Mouse (Mus musculus) right cerebral cortex, postnatal 25 days (tissue): Measurements from ENCODE around the gene Cryba1.
A peak's percentile ranks its signal among the peaks of the same experiment; 100 is the strongest.
"Not testable (repeated sequence)": the region's sequence is repeated elsewhere in the genome, so short reads cannot be mapped to it uniquely, and the experiment has no call there.

Experiments
- DNase-seq: peaks from one replicate; pipeline ENCODE4 v3.0.0; 2022

Gene Cryba1

GRCm38 (mm10) chr11:77725183-77725582 lies at the start of gene Cryba1:
Cryba1 (minus strand) TSS chr11:77725283.
- no peak for DNase-seq

- DNase-seq: no peak
These were observed 47.0 kb upstream of the Cryba1 start for GRCm38 (mm10) chr11:77771879-77772713.

- no peak for DNase-seq
These were observed 45.3 kb upstream of the Cryba1 start for GRCm38 (mm10) chr11:77770346-77770745.

- DNase-seq: no peak
These were observed 44.4 kb upstream of the Cryba1 start for GRCm38 (mm10) chr11:77769496-77769895.

- DNase-seq: peak; percentile 58
These were observed 41.4 kb upstream of the Cryba1 start for GRCm38 (mm10) chr11:77766351-77767001.

- DNase-seq: no peak
These were observed 40.3 kb upstream of the Cryba1 start for GRCm38 (mm10) chr11:77765459-77765777.

GRCm38 (mm10) chr11:77764694-77765458 lies 39.8 kb upstream of the Cryba1 start:
- peak; percentile 57 for DNase-seq

GRCm38 (mm10) chr11:77763673-77764340 lies 38.7 kb upstream of the Cryba1 start:
- peak; percentile 58 for DNase-seq

- peak; percentile 86 for DNase-seq
These were observed 37.9 kb upstream of the Cryba1 start, which contains the start of gene Myo18a for GRCm38 (mm10) chr11:77762783-77763672. Myo18a (plus strand) TSS chr11:77763246.

- no peak for DNase-seq
These were observed 34.9 kb upstream of the Cryba1 start for GRCm38 (mm10) chr11:77760031-77760430.

GRCm38 (mm10) chr11:77753469-77753868 lies 28.4 kb upstream of the Cryba1 start:
- DNase-seq: no peak

- no peak for DNase-seq
These were observed 27.4 kb upstream of the Cryba1 start for GRCm38 (mm10) chr11:77752525-77752924.

- DNase-seq: no peak
These were observed 23.9 kb upstream of the Cryba1 start for GRCm38 (mm10) chr11:77748996-77749395.

GRCm38 (mm10) chr11:77747103-77747502 lies 22.0 kb upstream of the Cryba1 start:
- DNase-seq: not testable (repeated sequence)

- no peak for DNase-seq
These were observed 21.6 kb upstream of the Cryba1 start for GRCm38 (mm10) chr11:77746652-77747051.

GRCm38 (mm10) chr11:77743966-77744365 lies 18.9 kb upstream of the Cryba1 start:
- no peak for DNase-seq

GRCm38 (mm10) chr11:77738555-77738954 lies 13.5 kb upstream of the Cryba1 start:
- no peak for DNase-seq

- DNase-seq: peak; percentile 72
These were observed 12.2 kb upstream of the Cryba1 start for GRCm38 (mm10) chr11:77737289-77737688.

- no peak for DNase-seq
These were observed 3.5 kb upstream of the Cryba1 start for GRCm38 (mm10) chr11:77728587-77728986.

GRCm38 (mm10) chr11:77724766-77725165 lies 317 bp downstream of the Cryba1 start:
- no peak for DNase-seq

- DNase-seq: no peak
These were observed 3.7 kb downstream of the Cryba1 start for GRCm38 (mm10) chr11:77721389-77721788.

GRCm38 (mm10) chr11:77719055-77719454 lies 6.0 kb downstream of the Cryba1 start:
- DNase-seq: no peak
